Mouse (Mus musculus) testis, adult 2 months (tissue): ENCODE data around the gene Cldn19.

ENCODE experiments used
- CTCF ChIP-seq: fragments of 200-500 bp; IDR thresholded peaks from 2 replicates; pipeline ENCODE4 v1.5.1; 2012; ENCODE audit warnings: low read depth, mild to moderate bottlenecking, inconsistent platforms, low read length, moderate library complexity; ENCODE audit not compliant: control insufficient read depth, insufficient read depth, insufficient replicate concordance
- POLR2A ChIP-seq: fragments of 200-500 bp; IDR thresholded peaks from 2 replicates; pipeline ENCODE4 v1.6.1; 2012; ENCODE audit warnings: low read depth, mild to moderate bottlenecking, inconsistent platforms, low read length, moderate library complexity; ENCODE audit not compliant: control insufficient read depth

- TF ChIP-seq POLR2A = no peak
- TF ChIP-seq CTCF = no peak
These were observed 8.2 kb downstream of the Cldn19 start for GRCm38 (mm10) chr4:119263459-119263858.
